Mouse (Mus musculus): ENCODE measurements around the gene Bdkrb2.

Gene Bdkrb2

DNA sequence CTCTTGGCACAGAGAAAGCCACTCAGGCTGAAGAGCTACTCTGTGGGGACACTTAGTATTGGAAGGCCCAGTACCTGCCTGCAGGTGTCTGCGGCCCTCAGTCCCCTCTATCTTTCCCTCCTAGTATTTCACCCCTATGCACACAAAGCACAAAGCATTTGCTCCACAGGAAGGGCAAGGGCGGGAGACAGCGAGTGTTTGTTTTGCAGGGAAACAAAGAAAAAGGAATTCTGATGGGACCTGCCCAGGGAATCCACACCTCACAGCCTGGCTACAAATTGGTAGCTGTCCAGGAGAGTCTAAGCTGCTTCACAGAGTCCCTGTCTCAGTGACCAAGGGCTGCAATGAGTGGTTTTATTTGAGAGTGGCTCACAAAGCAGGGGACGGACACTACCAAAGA lies 30.4 kb downstream of the Bdkrb2 start:
- DNase-seq = no peak

DNA sequence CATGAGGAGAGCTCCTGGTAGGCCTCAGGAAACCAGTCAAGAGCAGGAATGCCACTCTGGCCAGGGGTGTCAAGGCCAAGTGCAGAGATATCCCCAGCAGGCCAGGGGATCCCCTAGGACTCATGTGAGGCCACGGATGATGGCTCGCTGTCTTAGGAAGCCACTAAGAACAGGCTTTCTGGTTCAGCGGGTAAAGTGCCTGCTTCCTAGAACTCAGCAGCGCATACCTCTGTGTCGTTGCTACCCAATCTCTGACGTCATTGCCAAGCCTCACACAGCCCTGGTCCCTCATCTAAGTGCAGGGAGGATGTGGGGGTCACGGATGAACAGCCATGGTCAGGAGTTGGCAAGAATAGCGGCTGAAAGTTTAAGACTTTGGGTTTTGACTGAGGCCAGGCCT lies 34.1 kb downstream of the Bdkrb2 start:
- DNase-seq = no peak

DNA sequence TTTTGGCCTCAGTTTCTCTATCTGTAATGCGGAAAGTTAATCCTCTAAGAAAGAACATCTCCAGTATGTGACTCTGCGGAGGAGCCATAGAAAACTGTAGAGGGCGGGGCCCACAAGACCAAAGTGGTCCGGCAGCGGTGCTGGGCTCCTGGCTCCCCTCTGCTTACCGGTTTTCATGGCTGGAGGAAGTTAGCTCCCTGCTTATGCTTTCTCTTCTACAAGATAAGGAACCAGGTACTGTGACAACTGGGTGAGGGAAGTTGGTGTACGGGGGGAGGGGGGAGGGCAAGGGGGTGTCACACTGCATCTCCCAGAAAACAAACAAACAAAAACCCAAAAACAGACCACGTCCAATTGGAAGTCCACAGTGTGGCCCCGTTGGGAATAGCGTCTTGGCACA lies 35.5 kb downstream of the Bdkrb2 start:
- no peak for DNase-seq

DNA sequence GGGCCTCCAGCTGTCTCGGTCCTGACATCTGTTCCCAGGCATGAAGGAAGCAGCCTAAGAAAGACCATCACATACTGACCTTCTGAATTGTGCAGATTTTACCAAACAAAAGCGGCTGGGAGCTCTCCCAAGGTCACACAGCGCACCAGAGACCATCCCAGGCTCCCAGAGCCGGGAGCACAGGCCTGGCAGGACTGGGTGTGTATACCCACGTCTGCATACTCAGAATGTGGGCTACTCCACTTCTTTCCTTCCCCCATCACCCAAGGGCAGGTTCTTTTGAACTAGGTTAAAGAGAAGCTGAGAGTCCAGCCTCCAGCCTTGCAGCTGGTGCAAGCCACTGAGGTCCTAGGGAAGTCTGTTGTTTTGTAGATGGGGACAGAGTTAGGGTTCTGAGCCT lies 36.1 kb downstream of the Bdkrb2 start:
- DNase-seq = no peak

DNA sequence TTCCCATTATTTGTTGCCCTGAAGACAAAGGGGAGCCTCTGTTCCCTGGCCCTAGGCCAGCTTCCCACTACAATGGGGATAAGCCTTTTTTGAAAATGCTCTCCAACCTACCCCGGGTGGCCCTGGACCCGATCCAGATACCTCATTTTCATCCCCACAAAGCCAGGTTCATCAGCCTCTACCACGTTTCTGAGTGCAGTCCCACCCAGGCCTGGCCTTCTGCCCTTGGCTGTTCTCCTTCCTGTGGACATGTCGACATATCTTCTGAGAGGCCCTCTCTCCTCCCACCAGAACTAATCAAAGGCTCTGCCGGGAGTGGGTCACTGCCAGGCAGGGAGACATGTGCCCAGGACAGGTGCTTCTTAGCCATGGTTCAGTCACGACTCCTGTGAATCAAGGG lies 38.6 kb downstream of the Bdkrb2 start:
- DNase-seq = no peak

DNA sequence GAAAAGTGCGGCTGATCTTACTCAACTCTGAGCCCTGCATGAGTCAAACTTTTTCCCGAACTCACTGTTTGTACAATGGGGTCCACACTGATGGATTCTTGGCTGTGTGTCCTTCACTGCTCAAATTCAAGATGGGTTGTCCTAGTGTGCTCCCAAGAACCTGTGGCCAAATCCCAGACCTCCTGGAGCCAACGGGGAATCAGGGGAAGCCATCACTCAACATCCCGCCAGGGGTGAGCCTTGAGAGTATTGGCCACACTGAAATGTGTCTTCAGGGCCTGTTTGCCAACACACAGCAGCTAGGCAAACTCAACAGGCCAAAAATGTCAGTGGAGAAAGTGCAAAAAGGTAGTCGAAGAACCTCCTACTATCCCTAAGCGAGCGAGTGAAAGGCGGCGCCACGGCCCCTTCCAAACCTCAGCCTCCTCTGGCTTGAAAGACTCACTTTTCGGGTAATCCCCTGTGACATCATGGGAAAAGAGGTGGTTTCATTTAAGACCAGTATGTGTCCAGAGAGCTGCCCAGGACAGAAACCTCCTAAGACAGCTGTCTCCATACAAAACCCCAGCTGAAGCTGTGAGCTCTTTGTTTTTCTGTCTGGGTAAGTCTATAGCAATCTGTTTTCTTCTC lies 39.7 kb downstream of the Bdkrb2 start, which contains the start of gene Bdkrb1:
Bdkrb1 (plus strand) TSS at position 505 of the 630 bp plus-strand sequence.
- no peak for DNase-seq

DNA sequence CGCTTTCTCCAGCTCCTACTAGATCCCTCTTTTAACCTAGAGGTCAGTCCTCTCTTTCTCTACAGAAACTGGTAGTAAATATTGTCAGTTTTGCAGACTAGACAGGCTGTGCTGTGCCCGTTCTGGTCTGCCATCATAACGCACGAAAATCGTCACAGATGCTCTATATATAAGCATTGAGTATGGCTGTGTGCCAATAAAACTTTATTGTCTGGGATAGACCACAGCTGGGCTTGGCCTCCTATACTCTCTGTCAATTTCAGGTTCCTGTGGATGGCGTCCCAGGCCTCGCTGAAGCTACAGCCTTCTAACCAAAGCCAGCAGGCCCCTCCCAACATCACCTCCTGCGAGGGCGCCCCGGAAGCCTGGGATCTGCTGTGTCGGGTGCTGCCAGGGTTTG lies 40.9 kb downstream of the Bdkrb2 start:
- no peak for DNase-seq

DNA sequence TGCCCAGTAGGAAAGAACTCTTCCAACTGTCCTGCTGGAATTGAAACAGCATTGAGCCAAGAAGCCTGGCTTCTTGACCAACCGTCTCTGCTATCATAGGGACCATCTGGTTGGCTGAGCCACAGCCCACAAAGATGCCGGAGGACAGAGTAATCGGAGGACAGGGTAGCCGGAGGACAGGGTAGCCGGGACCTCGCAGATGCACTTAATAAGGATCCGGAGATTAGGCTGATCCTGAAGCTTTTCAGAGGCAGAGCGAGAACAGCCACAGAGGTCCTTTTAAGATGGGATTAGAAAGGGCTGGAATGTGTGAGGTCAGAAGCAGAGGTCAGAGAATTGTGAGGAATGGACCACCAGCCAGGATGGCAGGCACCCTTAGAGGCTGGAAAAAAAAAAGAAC lies 42.2 kb downstream of the Bdkrb2 start:
- DNase-seq = peak; percentile 83

DNA sequence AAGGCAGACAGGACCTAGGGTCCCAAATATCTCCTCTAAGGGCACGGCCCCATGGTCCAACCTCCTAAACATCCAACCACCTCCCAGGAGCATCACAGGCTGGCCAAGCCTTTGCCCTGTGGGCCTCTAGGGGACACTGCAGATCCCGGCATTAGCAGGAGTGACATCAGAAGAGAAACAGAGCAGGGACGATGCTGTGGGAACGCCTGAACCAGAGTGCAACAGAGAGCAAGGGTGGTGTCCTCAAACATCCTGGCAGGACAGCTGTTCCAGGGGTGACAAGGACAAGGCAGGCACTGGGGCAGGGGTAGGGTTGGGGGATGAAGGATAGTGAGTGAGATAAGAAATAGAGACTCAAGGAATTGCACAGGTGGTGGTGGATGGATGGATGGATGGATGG lies 43.9 kb downstream of the Bdkrb2 start:
- DNase-seq = peak; percentile 90

DNA sequence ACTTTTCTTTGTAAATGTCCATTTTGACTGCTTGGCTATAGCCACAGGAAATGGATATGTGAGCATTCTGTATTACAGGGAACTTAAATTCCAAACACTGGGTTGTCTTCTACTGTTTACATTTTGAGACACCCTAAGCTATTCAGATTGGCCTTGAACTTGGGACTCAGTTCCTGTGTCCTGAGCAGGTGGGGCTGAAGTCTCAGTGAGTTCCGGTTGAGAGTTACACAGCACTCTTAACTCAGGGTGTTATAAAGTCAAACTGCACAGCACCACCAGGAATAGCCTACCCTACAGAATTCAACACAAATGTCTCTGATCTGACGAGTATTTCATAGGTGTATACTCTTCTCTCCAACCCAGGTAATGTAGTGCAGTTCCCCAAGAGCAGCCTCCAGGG lies 48.0 kb downstream of the Bdkrb2 start:
- no peak for DNase-seq

DNA sequence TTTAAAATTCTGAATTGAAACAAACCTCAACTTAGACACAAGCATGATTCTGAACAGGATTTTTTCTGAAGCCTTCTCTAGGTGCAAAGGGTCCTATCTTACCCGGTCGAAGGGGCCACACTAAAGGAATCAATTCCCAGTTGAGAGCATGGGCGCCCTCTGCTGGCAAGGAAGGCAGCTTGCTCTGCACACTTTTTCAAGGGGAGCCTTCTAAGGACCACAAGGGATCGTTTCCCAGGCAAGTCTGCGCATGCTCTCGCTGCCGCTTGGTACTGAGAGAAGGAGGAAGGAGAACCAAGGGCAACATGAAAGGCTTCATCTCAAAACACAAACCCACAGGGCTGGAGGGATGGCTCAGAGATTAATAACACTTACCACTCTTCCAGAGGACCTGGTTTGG lies 48.7 kb downstream of the Bdkrb2 start:
- no peak for DNase-seq

DNA sequence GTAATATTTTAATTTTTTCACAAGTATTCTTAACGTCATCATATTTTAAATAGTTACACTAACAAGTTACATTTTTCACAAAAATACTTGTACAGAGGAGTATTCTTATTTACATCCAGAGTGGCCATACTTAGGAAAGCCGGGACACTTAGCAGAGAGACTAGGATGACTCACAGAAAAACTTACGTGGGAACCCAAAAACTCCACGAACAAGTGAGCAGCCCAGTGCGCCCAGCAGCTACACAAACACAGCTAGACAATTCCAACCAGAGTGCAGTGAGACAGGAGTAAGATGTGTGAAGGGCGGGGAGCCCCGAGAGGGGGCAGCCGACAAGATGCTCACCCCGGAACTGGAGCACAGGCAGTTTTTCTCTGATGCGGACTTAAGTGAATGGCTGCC lies 50.5 kb downstream of the Bdkrb2 start:
- DNase-seq = no peak

DNA sequence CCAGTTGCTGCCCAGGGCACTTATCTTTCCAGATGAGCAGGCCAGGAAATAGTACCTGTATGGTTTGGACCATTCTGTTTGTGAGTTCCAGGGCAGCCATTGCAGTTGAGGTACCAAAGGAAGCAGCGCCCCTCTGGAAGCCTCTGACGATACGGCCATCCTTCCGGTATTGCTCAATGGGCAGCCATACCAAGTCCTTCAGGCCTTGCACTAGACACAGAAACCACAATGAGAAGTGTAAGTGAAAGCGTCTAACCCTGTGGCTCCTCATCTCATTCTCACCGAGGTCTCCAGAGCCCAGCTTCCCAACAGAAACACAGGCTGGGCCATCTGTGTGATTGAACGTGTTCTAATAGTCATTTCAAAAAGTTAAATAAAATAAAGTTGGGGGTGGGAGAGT lies 59.0 kb downstream of the Bdkrb2 start:
- no peak for DNase-seq

DNA sequence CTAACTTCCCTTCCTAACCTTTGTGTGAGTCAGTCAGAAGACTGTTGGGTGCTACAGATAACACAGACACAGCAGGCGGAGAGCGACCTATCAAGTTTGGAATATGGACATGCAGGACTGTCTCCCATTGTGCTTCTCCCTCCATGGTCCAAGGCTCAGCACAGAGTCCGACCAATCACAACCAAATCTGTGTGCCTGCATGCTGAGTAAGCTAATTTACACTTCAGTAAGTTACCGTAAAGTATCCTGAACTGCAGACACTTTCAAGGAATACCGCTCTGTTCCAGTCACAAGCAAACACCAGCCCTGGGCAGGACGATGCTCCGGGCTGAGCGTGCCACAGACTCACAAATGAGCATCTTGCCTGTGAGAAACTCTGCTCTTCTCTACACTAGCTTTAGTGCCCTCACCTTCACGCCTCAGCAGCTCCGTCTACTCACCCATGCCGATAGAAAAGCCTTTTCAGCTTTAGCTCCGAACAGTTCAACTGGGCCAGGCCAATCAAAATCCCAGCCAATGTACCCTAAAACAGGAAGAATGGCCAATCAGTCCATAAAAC lies 60.0 kb downstream of the Bdkrb2 start:
- no peak for DNase-seq

DNA sequence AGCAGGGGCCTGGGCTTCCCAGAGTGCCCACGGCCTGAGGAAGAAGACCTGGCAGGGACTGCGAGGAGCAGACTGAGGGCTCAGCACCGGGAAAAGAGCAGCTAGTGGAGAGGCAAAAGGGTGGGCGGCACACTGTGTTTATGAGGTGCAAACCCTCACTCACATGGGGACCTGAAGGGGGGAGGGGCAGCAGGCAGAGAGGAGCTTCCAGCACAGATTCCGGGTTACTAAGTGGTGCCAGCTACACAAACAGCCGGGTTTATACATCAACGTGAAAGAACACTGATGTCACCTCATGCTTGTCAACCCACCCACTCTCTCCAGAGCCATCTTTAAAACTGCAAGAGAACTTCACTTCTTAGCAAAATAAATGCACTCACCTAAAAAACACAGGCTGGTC lies 62.8 kb downstream of the Bdkrb2 start:
- DNase-seq = no peak

DNA sequence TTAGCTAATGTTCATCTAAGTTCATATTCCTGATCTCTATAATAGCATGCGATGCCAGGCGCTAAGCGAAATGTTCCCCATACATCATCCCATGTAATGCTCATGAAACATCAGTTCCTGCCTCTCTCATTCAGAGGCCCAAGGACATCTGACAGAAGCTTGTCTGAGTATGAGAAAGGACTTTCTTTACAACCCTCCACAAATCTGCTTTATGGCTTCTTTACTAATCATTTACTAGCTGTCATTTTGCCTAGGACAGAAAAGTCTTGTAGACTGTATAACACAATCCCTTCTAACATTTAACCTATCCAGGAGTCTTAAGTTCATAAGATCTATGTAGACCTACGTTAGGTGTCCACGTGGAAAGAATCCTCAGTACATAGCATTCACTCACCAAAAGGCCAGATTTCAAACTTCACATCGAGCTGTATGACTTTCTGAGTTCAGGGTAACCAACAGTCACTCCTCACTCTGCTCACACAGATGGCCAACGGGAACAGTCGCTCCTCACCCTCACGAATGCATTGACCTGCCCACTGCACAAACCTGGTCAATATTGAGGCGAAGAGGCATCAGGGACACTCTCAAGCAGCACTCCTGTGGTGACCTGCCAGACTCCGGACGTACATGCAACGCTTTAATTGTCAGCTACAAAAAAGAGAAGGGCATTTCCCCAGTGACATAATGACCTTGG lies 71.5 kb downstream of the Bdkrb2 start:
- no peak for DNase-seq

DNA sequence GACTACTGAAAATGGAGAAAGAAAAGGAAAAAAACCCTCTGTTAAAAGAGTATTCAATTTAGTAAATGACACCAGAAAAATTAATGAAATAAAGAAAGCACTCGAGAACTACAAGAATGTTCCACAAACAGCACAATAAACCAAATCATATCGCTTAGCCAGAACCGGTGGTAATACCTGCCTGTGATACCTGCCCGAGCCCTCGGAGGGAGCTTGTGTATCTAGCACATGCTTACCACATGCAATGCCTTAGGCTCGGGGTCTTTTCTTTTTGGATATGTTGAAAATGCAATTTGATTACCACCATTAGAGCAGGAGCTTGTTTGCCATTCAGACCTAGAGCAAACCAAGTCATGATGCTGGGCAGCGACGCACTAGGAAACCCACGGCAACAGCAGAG lies 73.5 kb downstream of the Bdkrb2 start:
- DNase-seq = no peak

DNA sequence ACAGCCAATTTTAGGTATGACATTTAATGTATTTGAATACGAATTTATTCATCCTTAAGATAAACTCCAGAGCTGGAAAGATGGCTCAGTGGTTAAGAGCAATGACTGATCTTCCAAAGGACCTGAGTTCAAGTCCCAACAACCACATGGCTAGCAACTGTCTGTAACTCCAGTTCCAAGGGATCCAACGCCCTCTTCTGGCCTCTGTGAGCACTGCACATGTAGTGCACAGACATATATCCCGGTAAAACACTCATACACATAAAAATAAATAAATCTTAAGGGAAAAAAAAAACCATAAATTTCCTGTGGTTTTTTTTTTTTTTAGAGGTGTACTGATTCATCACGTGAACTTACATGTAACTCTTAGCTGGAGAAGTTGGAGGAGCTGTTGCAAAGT lies 74.5 kb downstream of the Bdkrb2 start:
- no peak for DNase-seq

DNA sequence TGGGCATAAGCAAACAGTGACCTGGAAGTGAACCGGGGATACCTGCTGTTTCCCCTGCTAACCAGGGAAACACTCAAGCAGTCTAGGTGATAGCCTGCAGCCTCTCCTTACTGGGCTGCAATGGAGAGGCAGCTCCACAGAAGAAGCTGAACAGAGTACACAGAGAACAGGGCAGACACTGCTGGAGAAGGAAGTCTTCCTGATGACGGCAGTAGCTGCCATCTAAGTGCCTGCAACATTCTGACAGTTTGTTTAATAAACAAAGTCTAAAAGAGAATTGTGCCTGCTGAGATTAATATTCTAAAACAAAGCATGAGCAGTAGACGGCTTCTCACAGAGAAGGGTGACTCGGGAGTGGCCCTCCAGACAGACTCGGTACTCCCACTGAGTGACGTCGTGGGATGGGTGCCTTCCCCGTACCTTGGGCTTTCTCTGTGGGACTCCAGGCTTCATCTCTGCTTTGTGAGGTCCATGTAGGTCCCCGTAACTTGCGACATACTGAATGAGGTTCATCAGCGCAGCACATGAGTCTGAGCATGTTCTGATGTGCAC lies 79.8 kb downstream of the Bdkrb2 start:
- DNase-seq = no peak
